Mouse (Mus musculus) liver, embryonic 15.5 days (tissue): ENCODE results near the gene Cmtm8. TPM values are rescaled to one million over a fixed set of nuclear protein-coding genes. Genes with fewer than 3 reads are reported as not detected.

Experiments
- ATAC-seq: fragments of 200-750 bp; cut with Nextera tagmentation; 2 replicates; pipeline ENCODE4 v1.8.0; 2017; ENCODE audit warnings: moderate number of reproducible peaks, mild to moderate bottlenecking, moderate library complexity; ENCODE audit not compliant: insufficient read depth
- H3K27ac ChIP-seq: fragments of 300-500 bp; sonication (generic); replicated peaks from 2 replicates; pipeline ENCODE4 v1.5.1; 2015; ENCODE audit warnings: mild to moderate bottlenecking, inconsistent platforms
- H3K27me3 ChIP-seq: fragments of 300-500 bp; sonication (generic); 2 replicates; pipeline ENCODE4 v1.6.1; 2015; ENCODE audit warnings: mild to moderate bottlenecking, inconsistent platforms
- H3K36me3 ChIP-seq: fragments of 300-500 bp; sonication (generic); replicated peaks from 2 replicates; pipeline ENCODE4 v1.6.1; 2015; ENCODE audit warnings: moderate library complexity, mild to moderate bottlenecking, inconsistent platforms
- H3K4me1 ChIP-seq: fragments of 300-500 bp; sonication (generic); replicated peaks from 2 replicates; pipeline ENCODE4 v1.6.1; 2015; ENCODE audit warnings: inconsistent platforms
- H3K4me2 ChIP-seq: fragments of 300-500 bp; sonication (generic); 2 replicates; pipeline ENCODE4 v1.6.1; 2015; ENCODE audit warnings: moderate library complexity, mild to moderate bottlenecking, inconsistent platforms
- H3K4me3 ChIP-seq: fragments of 300-500 bp; sonication (generic); replicated peaks from 2 replicates; pipeline ENCODE4 v1.5.1; 2015; ENCODE audit warnings: mild to moderate bottlenecking, inconsistent platforms
- H3K9ac ChIP-seq: fragments of 300-500 bp; sonication (generic); 2 replicates; pipeline ENCODE4 v1.6.1; 2015; ENCODE audit warnings: moderate library complexity, mild to moderate bottlenecking, inconsistent platforms
- H3K9me3 ChIP-seq: fragments of 300-500 bp; sonication (generic); replicated peaks from 2 replicates; pipeline ENCODE4 v1.6.1; 2016; ENCODE audit warnings: inconsistent platforms
- WGBS: fragments of 180-500 bp; shearing (Covaris S2); methylation state at CpG from one replicate; pipeline ENCODE4 v1.1.7; 2015; ENCODE audit warnings: mixed read lengths; ENCODE audit not compliant: insufficient replicate concordance; 5-methylcytosine and 5-hydroxymethylcytosine counted together
- polyA plus RNA-seq: library from polyadenylated mRNA; unstranded; fragments of >200 nt; fragmentation: Nextera tagmentation; extraction: Ambion mirVana; gene quantifications from 2 replicates; pipeline ENCODE4 v1.2.1, GENCODE M21; 2015

The Cmtm8 gene
- polyA plus RNA-seq, 1 experiment from 2014 or later: 37.5 TPM

GRCm38 (mm10) chr9:114758272-114758671 lies 85.7 kb downstream of the Cmtm8 start:
- Histone ChIP-seq H3K9ac (no peak overlapping the region), H3K9me3 (no peaks in the 10 kb centered on the region), H3K4me3 (no peak overlapping the region), H3K27ac (no peak overlapping the region), H3K4me1 (peaks cover 2% of the 10 kb centered on the region), H3K4me2 (no peak overlapping the region), H3K27me3 (no peaks in the 10 kb centered on the region), H3K36me3 (0 out of 2 replicates have a peak, but pooled peaks cover 5% of the 10 kb centered on the region)
- ATAC-seq: no peak
- 67% methylated on average over 7 of the region's 7 CpGs for WGBS

- peaks cover 10% of the 10 kb centered on the region for H3K4me1 ChIP-seq
- H3K4me2 ChIP-seq: peak overlapping the region; percentile 94
- H3K9ac ChIP-seq: peak overlapping the region; percentile 63
- no peaks in the 10 kb centered on the region for H3K27me3 ChIP-seq
- peak overlapping the region; percentile 66 for H3K4me3 ChIP-seq
- H3K9me3 ChIP-seq: no peaks in the 10 kb centered on the region
- peak overlapping the region; percentile 31; the same call in 1 of the 2 replicates for H3K27ac ChIP-seq
- WGBS: 5% methylated on average over 36 of the region's 36 CpGs
- ATAC-seq: peak; percentile 89
- H3K36me3 ChIP-seq: peaks cover 10% of the 10 kb centered on the region
Observed at GRCm38 (mm10) chr9:114752863-114753484, 91.0 kb downstream of the Cmtm8 start.

- H3K4me2 ChIP-seq: peak overlapping the region; percentile 94
- peaks cover 17% of the 10 kb centered on the region for H3K36me3 ChIP-seq
- no peak overlapping the region for H3K27ac ChIP-seq
- no peak overlapping the region for H3K9ac ChIP-seq
- H3K9me3 ChIP-seq: no peaks in the 10 kb centered on the region
- WGBS: 58% methylated on average over 9 of the region's 9 CpGs
- H3K27me3 ChIP-seq: no peaks in the 10 kb centered on the region
- H3K4me1 ChIP-seq: peaks cover 10% of the 10 kb centered on the region
- H3K4me3 ChIP-seq: no peak overlapping the region
- no peak for ATAC-seq
Observed at GRCm38 (mm10) chr9:114752311-114752710, 91.6 kb downstream of the Cmtm8 start.

- no peak for ATAC-seq
- no peak overlapping the region for H3K9ac ChIP-seq
- no peak overlapping the region for H3K4me3 ChIP-seq
- no peak overlapping the region for H3K4me2 ChIP-seq
- WGBS: 65% methylated on average over 3 of the region's 3 CpGs
- H3K36me3 ChIP-seq: peaks cover 24% of the 10 kb centered on the region
- no peaks in the 10 kb centered on the region for H3K27me3 ChIP-seq
- H3K9me3 ChIP-seq: no peaks in the 10 kb centered on the region
- H3K27ac ChIP-seq: no peak overlapping the region
- peaks cover 10% of the 10 kb centered on the region for H3K4me1 ChIP-seq
Observed at GRCm38 (mm10) chr9:114751582-114751981, 92.4 kb downstream of the Cmtm8 start.

- Histone ChIP-seq H3K9me3 (no peaks in the 10 kb centered on the region), H3K27me3 (no peaks in the 10 kb centered on the region), H3K27ac (no peak overlapping the region), H3K4me1 (peaks cover 18% of the 10 kb centered on the region; the same call in 1 of the 2 replicates), H3K4me2 (no peak overlapping the region), H3K4me3 (no peak overlapping the region), H3K36me3 (peaks cover 38% of the 10 kb centered on the region), H3K9ac (no peak overlapping the region)
- no peak for ATAC-seq
- WGBS: 81% methylated on average over 12 of the region's 12 CpGs
Observed at GRCm38 (mm10) chr9:114747466-114747865, 96.5 kb downstream of the Cmtm8 start.

GRCm38 (mm10) chr9:114747012-114747411 lies 96.9 kb downstream of the Cmtm8 start:
- ATAC-seq: no peak
- H3K9ac ChIP-seq: no peak overlapping the region
- H3K9me3 ChIP-seq: no peaks in the 10 kb centered on the region
- no peaks in the 10 kb centered on the region for H3K27me3 ChIP-seq
- WGBS: 80% methylated on average over 10 of the region's 10 CpGs
- no peak overlapping the region for H3K27ac ChIP-seq
- peaks cover 18% of the 10 kb centered on the region; the same call in 1 of the 2 replicates for H3K4me1 ChIP-seq
- H3K4me3 ChIP-seq: no peak overlapping the region
- no peak overlapping the region for H3K4me2 ChIP-seq
- peaks cover 38% of the 10 kb centered on the region for H3K36me3 ChIP-seq

- no peak for ATAC-seq
- no peak overlapping the region for H3K27ac ChIP-seq
- WGBS: 37% methylated on average over 4 of the region's 4 CpGs
- H3K4me2 ChIP-seq: no peak overlapping the region
- no peaks in the 10 kb centered on the region for H3K9me3 ChIP-seq
- no peak overlapping the region for H3K9ac ChIP-seq
- H3K27me3 ChIP-seq: no peaks in the 10 kb centered on the region
- peaks cover 39% of the 10 kb centered on the region for H3K36me3 ChIP-seq
- H3K4me1 ChIP-seq: peaks cover 18% of the 10 kb centered on the region; the same call in 1 of the 2 replicates
- no peak overlapping the region for H3K4me3 ChIP-seq
Observed at GRCm38 (mm10) chr9:114745654-114746053, 98.3 kb downstream of the Cmtm8 start.

GRCm38 (mm10) chr9:114745163-114745562 lies 98.8 kb downstream of the Cmtm8 start:
- Histone ChIP-seq H3K4me3 (no peak overlapping the region), H3K9me3 (no peaks in the 10 kb centered on the region), H3K36me3 (peaks cover 43% of the 10 kb centered on the region), H3K27ac (no peak overlapping the region), H3K27me3 (no peaks in the 10 kb centered on the region), H3K9ac (no peak overlapping the region), H3K4me1 (peaks cover 18% of the 10 kb centered on the region; the same call in 1 of the 2 replicates), H3K4me2 (no peak overlapping the region)
- no peak for ATAC-seq
- WGBS: 52% methylated on average over 4 of the region's 4 CpGs

- no peak overlapping the region for H3K9ac ChIP-seq
- peak; percentile 35; the same call in 1 of the 2 replicates for ATAC-seq
Observed at GRCm38 (mm10) chr9:114742731-114743130, 101.2 kb downstream of the Cmtm8 start.

GRCm38 (mm10) chr9:114740336-114740735 lies 103.6 kb downstream of the Cmtm8 start:
- WGBS: 83% methylated on average over 9 of the region's 9 CpGs
- H3K27me3 ChIP-seq: no peaks in the 10 kb centered on the region
- H3K4me3 ChIP-seq: no peak overlapping the region
- peaks cover 22% of the 10 kb centered on the region for H3K4me1 ChIP-seq
- H3K36me3 ChIP-seq: peaks cover 41% of the 10 kb centered on the region
- no peak overlapping the region for H3K9ac ChIP-seq
- no peak overlapping the region for H3K4me2 ChIP-seq
- ATAC-seq: no peak
- H3K27ac ChIP-seq: no peak overlapping the region
- H3K9me3 ChIP-seq: no peaks in the 10 kb centered on the region

More at GRCm38 (mm10) chr9:114742731-114743130, 101.2 kb downstream of the Cmtm8 start:
- no peak overlapping the region for H3K4me3 ChIP-seq
- H3K9me3 ChIP-seq: no peaks in the 10 kb centered on the region
- peaks cover 50% of the 10 kb centered on the region for H3K36me3 ChIP-seq
- H3K27me3 ChIP-seq: no peaks in the 10 kb centered on the region
- H3K27ac ChIP-seq: 0 out of 2 replicates have a peak overlapping the region, but pooled peaks have one; percentile 33
- WGBS: 34% methylated on average over 2 of the region's 2 CpGs
- H3K4me1 ChIP-seq: peaks cover 18% of the 10 kb centered on the region; the same call in 1 of the 2 replicates
- H3K4me2 ChIP-seq: no peak overlapping the region
